Mouse (Mus musculus) lung, postnatal 0 days (tissue): ENCODE data around the gene Fkbp11. TPM values are rescaled to one million over a fixed set of nuclear protein-coding genes. Genes with fewer than 3 reads are reported as not detected.

Experiments used
- ATAC-seq: fragments of 200-750 bp; cut with Nextera tagmentation; 2 replicates; pipeline ENCODE4 v1.8.0; 2017; ENCODE audit warnings: moderate library complexity
- DNase-seq: peaks from one replicate; pipeline ENCODE4 v3.0.0-alpha.2; 2016; ENCODE audit warnings: low spot score
- H3K27ac ChIP-seq: fragments of 300-500 bp; sonication (generic); 2 replicates; pipeline ENCODE4 v1.5.1; 2014; ENCODE audit warnings: antibody characterized with exemption, mild to moderate bottlenecking, low read length, mixed read lengths
- H3K27me3 ChIP-seq: fragments of 300-500 bp; sonication (generic); replicated peaks from 2 replicates; pipeline ENCODE4 v1.6.1; 2014; ENCODE audit warnings: low read length, mixed read lengths; ENCODE audit not compliant: insufficient read depth
- H3K36me3 ChIP-seq: fragments of 300-500 bp; sonication (generic); 2 replicates; pipeline ENCODE4 v1.6.1; 2014; ENCODE audit warnings: low read length, mixed read lengths; ENCODE audit not compliant: insufficient read depth
- H3K4me1 ChIP-seq: fragments of 300-500 bp; sonication (generic); 2 replicates; pipeline ENCODE4 v1.6.1; 2014; ENCODE audit warnings: antibody characterized with exemption, low read depth, low read length, mixed read lengths; ENCODE audit not compliant: insufficient read depth
- H3K4me2 ChIP-seq: fragments of 300-500 bp; sonication (generic); replicated peaks from 2 replicates; pipeline ENCODE4 v1.6.1; 2014; ENCODE audit warnings: low read depth, mild to moderate bottlenecking, low read length, moderate library complexity, mixed read lengths
- H3K4me3 ChIP-seq: fragments of 300-500 bp; sonication (generic); 2 replicates; pipeline ENCODE4 v1.5.1; 2014; ENCODE audit warnings: low read depth, low read length
- H3K9ac ChIP-seq: fragments of 300-500 bp; sonication (generic); replicated peaks from 2 replicates; pipeline ENCODE4 v1.6.1; 2014; ENCODE audit warnings: low read depth, mild to moderate bottlenecking
- H3K9me3 ChIP-seq: fragments of 300-500 bp; sonication (generic); 2 replicates; pipeline ENCODE4 v1.6.1; 2016; ENCODE audit warnings: low read length, mixed read lengths
- CTCF ChIP-seq: IDR thresholded peaks from 2 replicates; pipeline ENCODE4 v1.5.1; 2016; ENCODE audit warnings: antibody characterized with exemption, mild to moderate bottlenecking
- EP300 ChIP-seq: IDR thresholded peaks from 2 replicates; pipeline ENCODE4 v1.6.1; 2016; ENCODE audit warnings: antibody characterized with exemption, mild to moderate bottlenecking, control low read depth
- WGBS: fragments of 180-500 bp; shearing (Covaris S2); extraction: QIAGEN DNeasy Blood & Tissue Kit; methylation state at CpG from one replicate; pipeline ENCODE4 v1.1.7; 2014; 5-methylcytosine and 5-hydroxymethylcytosine counted together
- polyA plus RNA-seq: library from polyadenylated mRNA; unstranded; fragments of >200 nt; fragmentation: Nextera tagmentation; extraction: Ambion mirVana; gene quantifications from 2 replicates; pipeline ENCODE4 v1.2.1, GENCODE M21; 2015

Fkbp11 gene
- polyA plus RNA-seq, 1 experiment from 2014 or later: 45.5 TPM

DNA sequence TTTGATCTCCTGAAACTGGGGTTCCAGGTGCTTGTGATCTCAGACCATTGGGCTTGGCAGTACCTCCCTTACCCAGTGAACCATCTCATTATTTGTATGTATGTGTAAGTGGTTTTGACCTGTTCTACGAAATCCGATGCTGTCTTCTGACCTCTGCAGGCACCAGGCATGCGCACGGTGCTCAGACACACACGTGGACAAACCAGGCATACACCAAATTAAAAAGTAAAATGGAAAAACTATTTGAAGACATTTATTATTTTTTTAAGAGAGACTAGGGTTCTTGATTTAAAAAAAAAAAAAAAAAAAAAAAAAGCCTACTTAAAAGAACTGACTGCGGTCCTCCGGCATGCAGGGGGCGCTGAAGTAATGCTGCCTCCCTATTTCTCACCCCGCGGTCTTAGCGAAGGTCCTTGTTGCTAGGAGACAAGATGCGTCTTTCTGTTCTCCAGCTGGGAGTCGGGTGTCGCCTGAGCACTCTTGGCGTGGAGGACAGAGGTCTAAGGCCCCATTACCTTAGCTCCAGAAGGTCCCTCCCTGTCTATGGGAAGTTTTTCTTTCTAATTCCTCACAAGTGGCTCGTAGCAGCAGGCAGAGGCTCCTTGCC is 20.1 kb downstream of the Fkbp11 start, which contains the start of gene Ccdc65:
Ccdc65 (plus strand) TSS at position 442 of the 607 bp plus-strand sequence.
- Histone ChIP-seq H3K9me3 (no peaks in the 10 kb centered on the region), H3K4me2 (peak within 1 kb of the TSS; percentile 41), H3K36me3 (no peaks in the 10 kb centered on the region), H3K9ac (no peak within 1 kb of the TSS), H3K4me3 (peak within 1 kb of the TSS; percentile 23; the same call in 1 of the 2 replicates), H3K27me3 (peaks cover under 1% of the 10 kb centered on the region; the same call in 1 of the 2 replicates), H3K27ac (no peak within 1 kb of the TSS), H3K4me1 (no peaks in the 10 kb centered on the region)
- TF ChIP-seq CTCF (peak; percentile 83), EP300 (no peak)
- ATAC-seq (peak; percentile 94), DNase-seq (peak; percentile 97)
- 16% methylated on average over 16 of the region's 16 CpGs for WGBS

- Histone ChIP-seq H3K4me3 (no peak overlapping the region), H3K9me3 (no peaks in the 10 kb centered on the region), H3K4me2 (no peak overlapping the region), H3K27ac (no peak overlapping the region), H3K9ac (no peak overlapping the region), H3K27me3 (peaks cover 27% of the 10 kb centered on the region), H3K4me1 (0 out of 2 replicates have a peak, but pooled peaks cover 3% of the 10 kb centered on the region), H3K36me3 (no peaks in the 10 kb centered on the region)
- TF ChIP-seq EP300: no peak
- no peak for DNase-seq
- ATAC-seq: no peak
- 51% methylated on average over 9 of the region's 9 CpGs for WGBS
Measured at GRCm38 (mm10) chr15:98704312-98704711, 23.7 kb downstream of the Fkbp11 start.

DNA sequence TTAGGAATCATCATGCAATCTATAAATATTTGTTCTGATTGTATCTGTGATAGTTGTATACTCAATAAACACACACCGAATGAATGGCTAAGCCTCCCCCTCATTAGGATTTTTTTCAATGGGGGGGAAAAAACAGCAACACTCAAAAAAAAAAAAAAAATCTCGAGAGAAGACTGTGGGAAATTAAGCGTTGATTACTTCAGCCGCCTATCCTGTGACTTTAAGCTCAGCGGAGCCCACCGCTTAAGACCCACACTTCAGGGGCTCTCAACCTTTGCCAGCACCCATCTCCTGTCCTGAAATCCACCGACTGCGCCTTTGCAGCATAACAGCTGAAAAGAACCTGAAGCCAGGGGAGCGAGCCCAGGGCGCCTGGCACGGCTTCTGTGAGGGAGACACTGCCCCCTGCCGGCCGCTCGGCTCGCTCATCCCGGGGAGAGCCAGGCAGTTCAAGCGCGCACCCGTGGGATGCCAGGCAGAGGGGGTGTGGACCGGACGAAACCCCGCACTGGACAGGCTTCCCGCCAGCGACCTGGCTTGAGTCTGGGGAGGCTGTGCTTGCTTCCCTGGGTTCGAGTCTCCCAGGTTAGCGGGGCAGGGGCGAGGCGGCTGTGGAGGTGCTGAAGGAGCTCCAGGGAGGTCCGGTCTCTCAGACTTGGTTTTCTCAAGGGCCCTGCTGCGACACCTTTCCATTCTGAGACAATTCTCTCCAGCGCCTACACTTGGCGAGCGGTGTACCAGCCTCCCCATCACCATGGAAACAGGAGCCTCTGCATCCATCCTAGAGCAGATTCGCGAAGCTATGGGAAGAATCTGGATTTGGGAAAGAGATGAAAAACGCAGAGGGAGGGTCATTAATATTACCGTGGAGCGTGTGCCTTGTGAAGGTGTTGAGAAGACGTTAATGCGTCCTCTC is 28.6 kb downstream of the Fkbp11 start:
- 5% methylated on average over 40 of the region's 40 CpGs for WGBS
- peak; percentile 92 for ATAC-seq

GRCm38 (mm10) chr15:98696216-98696615 is 31.8 kb downstream of the Fkbp11 start:
- TF ChIP-seq CTCF: no peak
- TF ChIP-seq EP300: no peak
- Histone ChIP-seq H3K9me3 (no peaks in the 10 kb centered on the region), H3K27me3 (peaks cover 17% of the 10 kb centered on the region), H3K9ac (no peak overlapping the region), H3K27ac (no peak overlapping the region), H3K4me3 (no peak overlapping the region), H3K36me3 (no peaks in the 10 kb centered on the region), H3K4me2 (no peak overlapping the region), H3K4me1 (peaks cover 11% of the 10 kb centered on the region)
- ATAC-seq (no peak), DNase-seq (no peak)
- WGBS: 48% methylated on average over 8 of the region's 8 CpGs

More for the DNA sequence above, 28.6 kb downstream of the Fkbp11 start:
- H3K4me3 ChIP-seq: no peak overlapping the region
- peaks cover 27% of the 10 kb centered on the region for H3K27me3 ChIP-seq
- H3K9ac ChIP-seq: no peak overlapping the region
- H3K4me2 ChIP-seq: peak overlapping the region; percentile 27
- no peaks in the 10 kb centered on the region for H3K9me3 ChIP-seq
- DNase-seq: peak; percentile 91
- TF ChIP-seq CTCF (peak; percentile 97), EP300 (no peak)
- H3K36me3 ChIP-seq: no peaks in the 10 kb centered on the region
- 0 out of 2 replicates have a peak, but pooled peaks cover 5% of the 10 kb centered on the region for H3K4me1 ChIP-seq
- H3K27ac ChIP-seq: no peak overlapping the region

DNA sequence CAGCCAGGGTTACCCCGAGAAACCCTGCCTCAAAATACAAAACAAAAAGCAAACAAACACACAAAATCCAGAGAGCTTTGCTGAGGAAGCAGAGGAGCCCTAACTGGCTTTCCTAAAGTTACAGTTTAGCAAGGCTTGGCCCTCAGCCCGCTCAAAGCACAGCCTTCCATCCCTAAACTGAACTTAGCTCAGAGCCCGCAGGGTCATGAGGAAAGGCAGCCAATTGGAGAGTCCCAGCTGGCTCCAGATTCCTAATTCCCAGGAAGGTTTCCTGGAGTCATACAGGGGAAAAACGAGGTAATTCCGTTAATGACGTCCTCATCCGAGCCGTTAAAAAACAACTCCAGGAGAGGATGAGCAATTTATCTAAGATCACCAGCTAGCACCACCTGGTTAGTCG is 32.3 kb downstream of the Fkbp11 start:
- Histone ChIP-seq H3K4me2 (no peak overlapping the region), H3K4me1 (peaks cover 11% of the 10 kb centered on the region), H3K27me3 (peaks cover 12% of the 10 kb centered on the region; the same call in 1 of the 2 replicates), H3K9ac (no peak overlapping the region), H3K9me3 (no peaks in the 10 kb centered on the region), H3K27ac (no peak overlapping the region), H3K4me3 (no peak overlapping the region), H3K36me3 (no peaks in the 10 kb centered on the region)
- DNase-seq (no peak), ATAC-seq (no peak)
- TF ChIP-seq CTCF (no peak), EP300 (no peak)
- 42% methylated on average over 9 of the region's 9 CpGs for WGBS

- Histone ChIP-seq H3K27me3 (no peaks in the 10 kb centered on the region), H3K9ac (no peak overlapping the region), H3K4me3 (no peak overlapping the region), H3K4me1 (peaks cover 7% of the 10 kb centered on the region), H3K9me3 (no peaks in the 10 kb centered on the region), H3K4me2 (no peak overlapping the region), H3K36me3 (no peaks in the 10 kb centered on the region), H3K27ac (0 out of 2 replicates have a peak overlapping the region, but pooled peaks have one; percentile 20)
- peak; percentile 76 for TF ChIP-seq EP300
- TF ChIP-seq CTCF: no peak
- DNase-seq (peak; percentile 81), ATAC-seq (peak; percentile 85)
- WGBS: 8% methylated on average over 11 of the region's 11 CpGs
Measured at GRCm38 (mm10) chr15:98692171-98692715, 35.8 kb downstream of the Fkbp11 start.
